Mouse (Mus musculus): ENCODE measurements around the gene Wwc2. TPM values are rescaled to one million over a fixed set of nuclear protein-coding genes. Genes with fewer than 3 reads are reported as not detected.

The Wwc2 gene
- polyA plus RNA-seq, 1 experiment from 2014 or later: 1.8 TPM

GRCm38 (mm10) chr8:47931371-47931770 lies 59.4 kb downstream of the Wwc2 start:
- WGBS (ENCODE audit: insufficient replicate concordance): 84% methylated on average over 7 of the region's 7 CpGs
- no peak overlapping the region for H3K9ac ChIP-seq (replicated peaks)
- no peak for ATAC-seq
- H3K9me3 ChIP-seq (ENCODE audit: low read length): no peaks in the 10 kb centered on the region
- TF ChIP-seq EP300 (IDR thresholded peaks at IDR 0.05; ENCODE audit: low read depth) (no peak), CTCF (IDR thresholded peaks at IDR 0.05; ENCODE audit: low read depth) (no peak)
- DNase-seq: no peak
- H3K4me2 ChIP-seq (ENCODE audit: low read depth, low read length): no peak overlapping the region
- no peak overlapping the region for H3K4me3 ChIP-seq (ENCODE audit: low read depth, low read length)
- H3K27me3 ChIP-seq (ENCODE audit: insufficient read depth, low read length): no peaks in the 10 kb centered on the region
- H3K36me3 ChIP-seq (replicated peaks; ENCODE audit: insufficient read depth, low read length): no peaks in the 10 kb centered on the region
- H3K4me1 ChIP-seq (ENCODE audit: insufficient read depth): peaks cover 6% of the 10 kb centered on the region; the same call in 1 of the 2 replicates
- H3K27ac ChIP-seq (ENCODE audit: low read depth): no peak overlapping the region

GRCm38 (mm10) chr8:47929615-47930014 lies 61.1 kb downstream of the Wwc2 start:
- no peak overlapping the region for H3K4me2 ChIP-seq (ENCODE audit: low read depth, low read length)
- H3K27ac ChIP-seq (ENCODE audit: low read depth): no peak overlapping the region
- DNase-seq: no peak
- TF ChIP-seq CTCF (IDR thresholded peaks at IDR 0.05; ENCODE audit: low read depth) (no peak), EP300 (IDR thresholded peaks at IDR 0.05; ENCODE audit: low read depth) (no peak)
- H3K36me3 ChIP-seq (replicated peaks; ENCODE audit: insufficient read depth, low read length): no peaks in the 10 kb centered on the region
- peaks cover 6% of the 10 kb centered on the region; the same call in 1 of the 2 replicates for H3K4me1 ChIP-seq (ENCODE audit: insufficient read depth)
- H3K9ac ChIP-seq (replicated peaks): no peak overlapping the region
- no peak overlapping the region for H3K4me3 ChIP-seq (ENCODE audit: low read depth, low read length)
- no peaks in the 10 kb centered on the region for H3K9me3 ChIP-seq (ENCODE audit: low read length)
- no peaks in the 10 kb centered on the region for H3K27me3 ChIP-seq (ENCODE audit: insufficient read depth, low read length)
- ATAC-seq: no peak
- 89% methylated on average over 12 of the region's 12 CpGs for WGBS (ENCODE audit: insufficient replicate concordance)

GRCm38 (mm10) chr8:47928604-47929185 lies 62.0 kb downstream of the Wwc2 start:
- Histone ChIP-seq H3K4me2 (ENCODE audit: low read depth, low read length) (no peak overlapping the region), H3K36me3 (replicated peaks; ENCODE audit: insufficient read depth, low read length) (no peaks in the 10 kb centered on the region), H3K27me3 (ENCODE audit: insufficient read depth, low read length) (no peaks in the 10 kb centered on the region), H3K27ac (ENCODE audit: low read depth) (no peak overlapping the region), H3K4me3 (ENCODE audit: low read depth, low read length) (no peak overlapping the region), H3K9ac (replicated peaks) (no peak overlapping the region), H3K4me1 (ENCODE audit: insufficient read depth) (peaks cover 6% of the 10 kb centered on the region; the same call in 1 of the 2 replicates), H3K9me3 (ENCODE audit: low read length) (no peaks in the 10 kb centered on the region)
- TF ChIP-seq CTCF (IDR thresholded peaks at IDR 0.05; ENCODE audit: low read depth): no peak
- TF ChIP-seq EP300 (IDR thresholded peaks at IDR 0.05; ENCODE audit: low read depth): no peak
- WGBS (ENCODE audit: insufficient replicate concordance): 85% methylated on average over 12 of the region's 12 CpGs
- DNase-seq: no peak
- no peak for ATAC-seq

GRCm38 (mm10) chr8:47924921-47925320 lies 65.8 kb downstream of the Wwc2 start:
- DNase-seq: no peak
- no peak overlapping the region for H3K4me2 ChIP-seq (ENCODE audit: low read depth, low read length)
- H3K27ac ChIP-seq (ENCODE audit: low read depth): no peak overlapping the region
- H3K27me3 ChIP-seq (ENCODE audit: insufficient read depth, low read length): no peaks in the 10 kb centered on the region
- H3K36me3 ChIP-seq (replicated peaks; ENCODE audit: insufficient read depth, low read length): no peaks in the 10 kb centered on the region
- ATAC-seq: no peak
- no peak overlapping the region for H3K4me3 ChIP-seq (ENCODE audit: low read depth, low read length)
- H3K9me3 ChIP-seq (ENCODE audit: low read length): no peaks in the 10 kb centered on the region
- WGBS (ENCODE audit: insufficient replicate concordance): 78% methylated on average over 6 of the region's 6 CpGs
- H3K4me1 ChIP-seq (ENCODE audit: insufficient read depth): no peaks in the 10 kb centered on the region
- no peak for TF ChIP-seq CTCF (IDR thresholded peaks at IDR 0.05; ENCODE audit: low read depth)
- no peak for TF ChIP-seq EP300 (IDR thresholded peaks at IDR 0.05; ENCODE audit: low read depth)
- H3K9ac ChIP-seq (replicated peaks): no peak overlapping the region

GRCm38 (mm10) chr8:47922816-47923215 lies 67.9 kb downstream of the Wwc2 start:
- Histone ChIP-seq H3K4me2 (ENCODE audit: low read depth, low read length) (no peak overlapping the region), H3K36me3 (replicated peaks; ENCODE audit: insufficient read depth, low read length) (no peaks in the 10 kb centered on the region), H3K9me3 (ENCODE audit: low read length) (no peaks in the 10 kb centered on the region), H3K27me3 (ENCODE audit: insufficient read depth, low read length) (no peaks in the 10 kb centered on the region), H3K4me3 (ENCODE audit: low read depth, low read length) (no peak overlapping the region), H3K4me1 (ENCODE audit: insufficient read depth) (no peaks in the 10 kb centered on the region), H3K9ac (replicated peaks) (no peak overlapping the region), H3K27ac (ENCODE audit: low read depth) (no peak overlapping the region)
- no peak for TF ChIP-seq CTCF (IDR thresholded peaks at IDR 0.05; ENCODE audit: low read depth)
- TF ChIP-seq EP300 (IDR thresholded peaks at IDR 0.05; ENCODE audit: low read depth): no peak
- no peak for DNase-seq
- WGBS (ENCODE audit: insufficient replicate concordance): 48% methylated on average over 10 of the region's 10 CpGs
- ATAC-seq: no peak

- no peaks in the 10 kb centered on the region; the same call in 1 of the 2 replicates for H3K4me1 ChIP-seq (ENCODE audit: insufficient read depth)
- no peak for DNase-seq
- no peak for TF ChIP-seq CTCF (IDR thresholded peaks at IDR 0.05; ENCODE audit: low read depth)
- no peak for TF ChIP-seq EP300 (IDR thresholded peaks at IDR 0.05; ENCODE audit: low read depth)
- WGBS (ENCODE audit: insufficient replicate concordance): 53% methylated on average over 4 of the region's 4 CpGs
- no peaks in the 10 kb centered on the region for H3K27me3 ChIP-seq (ENCODE audit: insufficient read depth, low read length)
- no peak overlapping the region for H3K4me3 ChIP-seq (ENCODE audit: low read depth, low read length)
- no peak overlapping the region for H3K27ac ChIP-seq (ENCODE audit: low read depth)
- no peaks in the 10 kb centered on the region for H3K9me3 ChIP-seq (ENCODE audit: low read length)
- ATAC-seq: no peak
- H3K9ac ChIP-seq (replicated peaks): no peak overlapping the region
- H3K36me3 ChIP-seq (replicated peaks; ENCODE audit: insufficient read depth, low read length): no peaks in the 10 kb centered on the region
- H3K4me2 ChIP-seq (ENCODE audit: low read depth, low read length): no peak overlapping the region
These were observed 68.7 kb downstream of the Wwc2 start for GRCm38 (mm10) chr8:47922011-47922410.

Data from liver, postnatal 0 days (tissue).